Mouse (Mus musculus): ENCODE measurements around the gene Hint2.

The Hint2 gene

DNA sequence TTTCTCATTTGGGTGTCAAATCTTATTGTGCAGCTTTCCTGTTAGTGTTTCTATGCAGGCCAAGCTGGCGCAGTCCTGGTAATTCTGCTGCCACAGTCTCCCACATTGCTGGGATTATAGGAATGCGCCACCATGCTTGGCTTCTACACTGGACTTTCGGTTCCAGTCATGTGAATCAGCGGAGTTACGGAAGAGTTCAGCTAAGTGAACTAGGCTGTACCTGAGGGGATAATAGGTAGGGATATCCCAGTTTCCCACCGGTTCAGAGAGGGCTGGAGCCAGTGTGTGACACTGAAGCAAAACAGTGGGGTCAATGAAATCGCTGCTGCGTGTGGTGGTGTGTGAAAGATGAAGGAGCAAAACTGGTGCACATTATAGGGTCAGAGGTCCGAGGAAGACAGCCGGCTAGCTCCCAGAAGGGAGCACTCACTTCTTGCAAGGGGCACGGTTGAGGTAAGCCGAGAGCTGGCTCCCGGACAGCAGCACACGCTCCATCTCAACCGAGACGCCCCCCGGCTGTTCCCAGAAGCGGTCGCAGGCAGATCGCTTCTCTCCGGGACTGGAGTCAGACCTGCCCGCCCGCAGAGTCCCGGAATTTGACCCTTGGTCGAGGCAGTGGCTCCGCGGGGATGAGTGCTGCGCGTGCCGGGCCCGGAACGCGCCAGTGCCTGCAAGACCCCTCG is 469 bp downstream of the Hint2 start:
- no peak for DNase-seq (ENCODE audit: low spot score in 2 of 2)

GRCm38 (mm10) chr4:43653161-43654015 is 2.9 kb downstream of the Hint2 start, which contains the start of gene Spag8:
TSS of gene Spag8 (minus strand) at chr4:43653594.
- DNase-seq (ENCODE audit: low spot score in 2 of 2), result peak in 1 of 2 experiments; percentile 53

GRCm38 (mm10) chr4:43652726-43653125 is 3.5 kb downstream of the Hint2 start:
- DNase-seq (ENCODE audit: low spot score in 2 of 2), result no peak

DNA sequence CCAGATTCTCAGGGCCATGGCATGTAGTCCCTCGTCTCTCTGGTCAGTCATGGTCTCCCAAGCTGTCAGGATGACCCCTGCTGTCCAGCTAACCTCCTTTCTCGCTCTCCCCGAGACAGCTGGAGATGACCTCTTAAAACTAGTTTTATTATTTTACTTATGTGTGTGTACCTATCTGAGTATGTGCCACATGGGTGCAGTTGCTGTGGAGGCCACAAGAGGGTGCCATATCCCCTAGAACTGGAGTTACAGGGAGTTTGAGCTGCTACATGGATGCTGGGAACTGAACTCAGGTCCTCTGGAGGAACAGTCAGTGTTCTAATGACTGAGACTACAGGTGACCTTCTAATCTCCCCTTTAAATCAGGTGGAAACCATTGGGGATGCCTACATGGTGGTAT is 6.5 kb downstream of the Hint2 start:
- no peak for DNase-seq (ENCODE audit: low spot score in 2 of 2)

DNA sequence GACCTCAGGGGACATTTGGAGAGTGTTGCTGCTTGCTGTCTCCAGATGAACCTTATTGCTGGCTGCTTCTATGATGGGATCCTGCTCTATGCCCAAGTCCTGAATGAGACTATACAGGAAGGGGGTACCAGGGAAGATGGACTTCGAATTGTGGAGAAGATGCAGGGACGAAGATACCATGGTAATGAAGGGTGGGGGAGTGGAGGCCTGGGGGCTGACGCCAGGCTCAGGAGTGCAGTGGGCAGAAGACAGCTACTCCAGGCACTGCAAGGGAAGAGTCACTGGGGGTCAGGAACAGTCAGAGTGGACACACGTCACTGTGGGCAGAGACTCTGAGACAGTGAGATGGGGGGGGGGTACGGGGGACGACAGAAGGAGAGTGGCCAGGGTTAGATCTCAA is 15.8 kb downstream of the Hint2 start:
- peak in 1 of 2 experiments; percentile 1 for DNase-seq (ENCODE audit: low spot score in 2 of 2)

DNA sequence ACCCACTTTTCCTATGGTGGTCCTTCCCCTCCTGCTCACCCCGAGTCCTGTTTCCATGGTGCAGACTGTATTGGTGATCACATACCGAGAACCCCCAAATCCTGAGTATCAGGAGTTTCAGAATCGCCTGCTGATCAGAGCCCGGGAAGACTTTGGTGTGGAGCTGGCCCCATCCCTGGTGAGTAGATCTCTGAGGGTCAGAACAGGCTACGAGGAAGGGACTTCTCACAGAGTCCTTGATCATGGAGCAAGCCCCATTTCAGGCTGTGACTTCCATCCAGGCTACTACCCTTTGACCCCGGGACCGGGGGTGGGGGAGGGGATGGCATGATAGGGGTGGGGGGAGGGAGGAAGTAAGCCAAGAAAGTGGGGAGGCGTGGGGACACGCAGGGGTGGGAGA is 16.2 kb downstream of the Hint2 start:
- DNase-seq (ENCODE audit: low spot score in 2 of 2), result peak in 1 of 2 experiments; percentile 2

- DNase-seq (ENCODE audit: low spot score in 2 of 2), result peak; percentile 1 to 2
These were observed 19.5 kb downstream of the Hint2 start for GRCm38 (mm10) chr4:43636751-43637150.

GRCm38 (mm10) chr4:43634621-43635374 is 21.5 kb downstream of the Hint2 start:
- peak in 1 of 2 experiments; percentile 2 for DNase-seq (ENCODE audit: low spot score in 2 of 2)

DNA sequence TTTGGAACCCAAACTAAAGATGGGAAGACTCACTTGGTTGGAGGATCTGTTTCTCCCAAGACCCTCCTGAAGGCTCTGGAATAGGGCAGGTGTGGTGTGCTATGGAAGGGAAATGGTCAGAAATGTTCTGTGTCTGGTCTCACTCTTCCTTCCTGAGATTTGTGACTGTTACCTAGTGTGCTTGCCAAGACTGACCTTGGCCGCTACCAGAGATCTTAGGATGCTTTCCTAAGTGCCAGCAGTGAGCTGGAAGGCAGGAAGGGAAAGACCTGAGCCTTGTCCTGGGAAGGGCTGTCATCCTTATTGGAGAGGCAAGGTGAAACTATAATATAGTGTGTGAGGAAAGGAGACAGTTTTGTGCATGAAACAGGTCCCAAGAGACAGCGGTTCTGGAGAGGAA is 22.5 kb downstream of the Hint2 start:
- DNase-seq (ENCODE audit: low spot score in 2 of 2), result peak in 1 of 2 experiments; percentile 1

GRCm38 (mm10) chr4:43633296-43633695 is 23.0 kb downstream of the Hint2 start:
- DNase-seq (ENCODE audit: low spot score in 2 of 2), result peak in 1 of 2 experiments; percentile 4

DNA sequence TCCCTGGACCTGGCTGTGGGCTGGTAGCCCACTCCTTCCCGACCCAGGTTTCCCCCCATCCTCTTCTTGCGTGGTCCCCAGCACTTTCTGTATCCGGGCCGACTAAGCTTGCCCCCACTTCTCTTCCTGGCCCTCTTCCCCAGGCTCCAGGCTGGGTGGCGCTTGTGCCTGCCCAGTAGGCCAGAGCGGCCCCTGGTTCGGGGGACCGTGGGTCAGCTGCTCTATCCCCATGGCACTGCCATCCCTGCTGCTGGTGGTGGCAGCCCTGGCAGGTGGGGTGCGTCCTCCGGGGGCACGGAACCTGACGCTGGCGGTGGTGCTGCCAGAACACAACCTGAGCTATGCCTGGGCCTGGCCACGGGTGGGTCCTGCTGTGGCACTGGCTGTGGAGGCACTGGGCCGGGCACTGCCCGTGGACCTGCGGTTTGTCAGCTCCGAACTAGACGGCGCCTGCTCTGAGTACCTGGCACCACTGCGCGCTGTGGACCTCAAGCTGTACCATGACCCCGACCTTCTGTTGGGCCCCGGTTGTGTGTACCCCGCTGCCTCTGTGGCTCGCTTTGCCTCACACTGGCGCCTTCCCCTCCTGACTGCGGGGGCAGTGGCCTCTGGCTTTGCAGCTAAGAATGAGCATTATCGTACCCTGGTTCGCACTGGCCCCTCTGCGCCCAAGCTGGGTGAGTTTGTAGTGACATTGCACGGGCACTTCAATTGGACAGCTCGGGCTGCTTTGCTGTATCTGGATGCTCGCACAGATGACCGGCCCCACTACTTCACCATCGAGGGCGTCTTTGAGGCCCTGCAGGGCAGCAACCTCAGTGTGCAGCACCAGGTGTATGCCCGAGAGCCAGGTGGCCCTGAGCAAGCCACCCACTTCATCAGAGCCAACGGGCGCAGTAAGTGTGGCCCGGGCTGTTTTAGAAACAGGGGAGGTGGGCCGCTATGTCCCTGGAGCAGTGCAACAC is 24.0 kb downstream of the Hint2 start:
- DNase-seq (ENCODE audit: low spot score in 2 of 2), result peak in 1 of 2 experiments; percentile 31

- DNase-seq (ENCODE audit: low spot score in 2 of 2), result peak in 1 of 2 experiments; percentile 35
These were observed 25.0 kb downstream of the Hint2 start, which contains the start of gene Npr2 for GRCm38 (mm10) chr4:43631046-43631955. TSS of gene Npr2 (plus strand) at chr4:43631935.

DNA sequence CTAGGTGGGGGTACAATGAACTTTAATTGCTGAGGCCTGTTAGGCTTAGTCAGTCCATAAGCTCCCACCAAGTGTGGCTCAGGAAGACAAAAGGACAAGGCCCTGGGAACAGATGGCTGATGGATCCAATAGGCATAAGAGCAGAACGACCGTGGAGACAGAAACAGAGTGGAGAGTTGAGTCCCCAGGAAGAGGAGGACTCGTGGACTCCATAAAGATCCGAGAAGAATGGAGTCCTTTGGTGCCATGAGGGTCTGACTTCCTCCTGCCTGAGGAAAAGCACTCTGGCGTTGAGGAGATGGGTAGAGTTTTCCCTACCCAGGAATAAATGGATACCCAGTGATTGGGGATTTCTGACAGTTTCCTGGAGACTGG is 25.6 kb downstream of the Hint2 start:
- no peak for DNase-seq (ENCODE audit: low spot score in 2 of 2)

GRCm38 (mm10) chr4:43630030-43630581 is 26.2 kb downstream of the Hint2 start:
- peak; percentile 72 to 81 for DNase-seq (ENCODE audit: low spot score in 2 of 2)

GRCm38 (mm10) chr4:43629106-43629817 is 27.0 kb downstream of the Hint2 start:
- no peak for DNase-seq (ENCODE audit: low spot score in 2 of 2)

- no peak for DNase-seq (ENCODE audit: low spot score in 2 of 2)
These were observed 36.0 kb downstream of the Hint2 start for GRCm38 (mm10) chr4:43620146-43620778.

DNA sequence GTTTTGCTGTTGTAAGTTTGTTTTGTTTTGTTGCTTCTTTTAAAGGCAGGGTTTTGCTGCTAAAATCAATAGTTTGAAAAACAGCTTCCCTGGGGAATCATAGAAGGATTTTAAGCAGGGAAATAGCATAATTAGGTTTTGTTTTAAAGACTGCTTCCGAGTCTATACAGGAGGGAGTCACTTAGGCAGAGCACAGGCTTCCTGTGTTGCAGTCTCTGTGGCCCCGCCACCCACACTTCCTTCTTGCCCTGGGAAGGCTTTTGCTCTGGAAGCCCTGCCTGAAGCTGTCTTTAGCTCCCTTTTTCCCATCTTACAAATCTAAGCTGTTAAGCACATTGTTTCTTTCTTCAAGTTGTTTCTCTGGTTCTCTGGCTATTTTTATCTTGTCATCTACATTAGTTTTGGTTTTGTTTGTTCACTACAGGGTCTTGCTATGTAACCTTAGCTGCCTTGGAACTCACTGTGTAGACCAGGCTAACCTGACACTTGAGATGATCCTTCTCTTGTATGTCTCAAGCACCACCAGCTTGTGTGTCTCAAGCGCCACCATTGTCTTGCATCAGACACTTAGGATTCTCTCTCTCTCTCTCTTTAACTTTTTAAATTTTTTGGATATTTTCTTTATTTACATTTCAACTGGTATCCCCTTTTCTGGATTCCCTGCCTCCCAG is 43.1 kb downstream of the Hint2 start:
- no peak for DNase-seq (ENCODE audit: low spot score in 2 of 2)

- no peak for DNase-seq (ENCODE audit: low spot score in 2 of 2)
These were observed 43.7 kb downstream of the Hint2 start for GRCm38 (mm10) chr4:43612534-43612933.
